In genomic region chr10:115382846-115383643, GRCm38 (mm10) we compare ENCODE assay signal across 8 mouse cellular contexts. TPM values are rescaled to one million over a fixed set of nuclear protein-coding genes. Genes with fewer than 3 reads are reported as not detected.
DNase-seq lines count a peak whose midpoint lies in the region; ATAC-seq and TF ChIP-seq lines count a peak whose summit lies in the region.

No protein-coding gene starts in this region.

- H3K4me1 ChIP-seq in heart, adult 2 months (ENCODE audit: control insufficient read depth, insufficient read depth, low read length) = peaks cover 10% of the 10 kb centered on the region
- no peaks in the 10 kb centered on the region for H3K4me1 ChIP-seq in ES-Bruce4 (ENCODE audit: control insufficient read depth, insufficient read depth, low read length)
- H3K4me1 ChIP-seq in forebrain, embryonic 14.5 days (ENCODE audit: control insufficient read depth, insufficient read depth, low read length) = peaks cover 26% of the 10 kb centered on the region
- peaks cover 20% of the 10 kb centered on the region for H3K4me1 ChIP-seq in liver, embryonic 16.5 days (ENCODE audit: control insufficient read depth, low read depth, low read length)

- TF ChIP-seq CTCF in heart, adult 2 months (IDR thresholded peaks at IDR 0.05) = no peak
- TF ChIP-seq CTCF in ES-Bruce4 (IDR thresholded peaks at IDR 0.05; ENCODE audit: low read depth, low read length) = no peak

- no peak overlapping the region for H3K9ac ChIP-seq in heart, adult 2 months (ENCODE audit: low read depth, low read length)
- H3K9ac ChIP-seq in ES-Bruce4 (ENCODE audit: low read depth, poor library complexity, severe bottlenecking) = peak overlapping the region; percentile 65; the same call in 1 of the 2 replicates
- H3K9ac ChIP-seq in forebrain, embryonic 14.5 days (ENCODE audit: low read length) = peak overlapping the region; percentile 93; the same call in 1 of the 2 replicates
- peak overlapping the region; percentile 75 for H3K9ac ChIP-seq in liver, embryonic 16.5 days (ENCODE audit: low read depth, low read length)

- TF ChIP-seq POLR2A in heart, adult 2 months (IDR thresholded peaks at IDR 0.05; ENCODE audit: insufficient read depth, low read depth, low read length) = no peak
- TF ChIP-seq POLR2A in ES-Bruce4 (IDR thresholded peaks at IDR 0.05; ENCODE audit: insufficient read depth, low read length) = no peak

- no peak for ATAC-seq in forebrain, embryonic 14.5 days
- ATAC-seq in liver, embryonic 16.5 days (ENCODE audit: low read depth) = no peak

- intact Hi-C loops in heart, adult 2 months (cut with DNase I) = loop anchor here (5.0 kb wide), 1 partner anchor 131 kb away; the partner anchor contains the start of gene Tbc1d15
- intact Hi-C loops in heart, postnatal 14 days (cut with DNase I) = no loop called here
- intact Hi-C loops in left cerebral cortex, postnatal 4 days (cut with DNase I) = loop anchor here (5.0 kb wide), 1 partner anchor 66 kb away; the partner anchor contains the start of gene Rab21

- peak overlapping the region; percentile 83 for H3K4me3 ChIP-seq in heart, adult 2 months
- H3K4me3 ChIP-seq in ES-Bruce4 (ENCODE audit: low read depth, low read length) = no peak overlapping the region
- H3K4me3 ChIP-seq in forebrain, embryonic 14.5 days (ENCODE audit: low read depth, low read length) = peak overlapping the region; percentile 93
- H3K4me3 ChIP-seq in liver, embryonic 16.5 days (ENCODE audit: low read depth, low read length) = peak overlapping the region; percentile 85

- peaks cover 2% of the 10 kb centered on the region; the same call in 1 of the 2 replicates for H3K79me2 ChIP-seq in heart, adult 2 months (replicated peaks; ENCODE audit: control insufficient read depth, insufficient read depth, low read length)

- WGBS in heart, adult 2 months = 33% methylated on average over 12 of the region's 12 CpGs
- 3% methylated on average over 12 of the region's 12 CpGs for WGBS in forebrain, embryonic 14.5 days
- WGBS in liver, embryonic 16.5 days (ENCODE audit: insufficient replicate concordance) = 52% methylated on average over 12 of the region's 12 CpGs

- H3K27me3 ChIP-seq in heart, adult 2 months (ENCODE audit: control insufficient read depth, insufficient read depth, low read length) = no peaks in the 10 kb centered on the region
- no peaks in the 10 kb centered on the region for H3K27me3 ChIP-seq in ES-Bruce4 (ENCODE audit: control insufficient read depth, insufficient read depth, low read length, poor library complexity, severe bottlenecking)
- no peaks in the 10 kb centered on the region for H3K27me3 ChIP-seq in forebrain, embryonic 14.5 days (replicated peaks; ENCODE audit: control insufficient read depth, insufficient read depth, low read length)
- no peaks in the 10 kb centered on the region for H3K27me3 ChIP-seq in liver, embryonic 16.5 days (ENCODE audit: control insufficient read depth, insufficient read depth, low read depth, low read length)

- H3K27ac ChIP-seq in heart, adult 2 months = peak overlapping the region; percentile 88
- peak overlapping the region; percentile 69 for H3K27ac ChIP-seq in ES-Bruce4 (ENCODE audit: insufficient read depth, low read length)
- H3K27ac ChIP-seq in forebrain, embryonic 14.5 days (ENCODE audit: low read depth, low read length) = peak overlapping the region; percentile 98
- no peak overlapping the region for H3K27ac ChIP-seq in liver, embryonic 16.5 days (ENCODE audit: low read length)

- no peak for TF ChIP-seq EP300 in heart, adult 2 months (IDR thresholded peaks at IDR 0.05; ENCODE audit: insufficient read depth, low read depth, low read length)
- no peak for TF ChIP-seq EP300 in ES-Bruce4 (IDR thresholded peaks at IDR 0.05; ENCODE audit: insufficient read depth, low read depth, low read length)

- peaks cover 19% of the 10 kb centered on the region for H3K36me3 ChIP-seq in heart, adult 2 months (ENCODE audit: control insufficient read depth, insufficient read depth, low read length)
- H3K36me3 ChIP-seq in ES-Bruce4 (ENCODE audit: control insufficient read depth, insufficient read depth, low read length, poor library complexity, severe bottlenecking) = peaks cover 6% of the 10 kb centered on the region
- H3K36me3 ChIP-seq in forebrain, embryonic 14.5 days (ENCODE audit: control insufficient read depth, insufficient read depth, low read length) = no peaks in the 10 kb centered on the region
- H3K36me3 ChIP-seq in liver, embryonic 16.5 days (ENCODE audit: control insufficient read depth, insufficient read depth) = no peaks in the 10 kb centered on the region

- peak overlapping the region; percentile 64 for H3K4me2 ChIP-seq in forebrain, embryonic 14.5 days (ENCODE audit: low read length)
- H3K4me2 ChIP-seq in liver, embryonic 16.5 days (ENCODE audit: low read depth, low read length) = peak overlapping the region; percentile 63

- H3K9me3 ChIP-seq in ES-Bruce4 (replicated peaks; ENCODE audit: control insufficient read depth, insufficient read depth, low read length, poor library complexity, severe bottlenecking) = no peaks in the 10 kb centered on the region
- no peaks in the 10 kb centered on the region for H3K9me3 ChIP-seq in forebrain, embryonic 14.5 days (replicated peaks; ENCODE audit: control insufficient read depth, low read length)
- H3K9me3 ChIP-seq in liver, embryonic 16.5 days (replicated peaks; ENCODE audit: control insufficient read depth, low read length) = no peaks in the 10 kb centered on the region

- no peak for DNase-seq in heart, adult 2 months
- DNase-seq in heart, postnatal 14 days = no peak
- peak; percentile 84 for DNase-seq in forebrain, embryonic 14.5 days (ENCODE audit: low spot score)
- DNase-seq in testis, postnatal 14 days (ENCODE audit: low spot score) = no peak
- no peak for DNase-seq in spleen, postnatal 14 days (ENCODE audit: low spot score in 2 of 2)
- DNase-seq in left cerebral cortex, postnatal 4 days = no peak

RNA-seq across cellular contexts. Expression of gene Thap2, which starts 1.2 kb away (rescaled TPM):
- 1 to 10 TPM; 7.9 to 9.3 TPM for total RNA-seq in heart, adult 2 months (2021)
- polyA plus RNA-seq in heart, adult 2 months (2012; rRNA removed) = 5.0 and 7.8 TPM in 2 replicates
- 10 to 100 TPM; 10.3 to 11.1 TPM for total RNA-seq in heart, postnatal 14 days (2021)
- 10.1 and 12.9 TPM in 2 replicates for polyA plus RNA-seq in ES-Bruce4 (2011; ENCODE audit: insufficient read depth, insufficient read length, low read depth, missing spikeins)
- 17.9 and 23.5 TPM in 2 replicates for polyA plus RNA-seq in forebrain, embryonic 14.5 days (2014; fragmentation: Nextera tagmentation; extraction: Ambion mirVana)
- 5.5 and 5.6 TPM in 2 replicates for polyA plus RNA-seq in liver, embryonic 16.5 days (2015; fragmentation: Nextera tagmentation; extraction: Ambion mirVana)
- total RNA-seq in left cerebral cortex, postnatal 4 days (2021) = 10 to 100 TPM; 13.0 to 18.3 TPM

RNA-seq across cellular contexts. Expression of gene Zfc3h1, which starts 1.7 kb away (rescaled TPM):
- 10 to 100 TPM; 13.3 TPM for total RNA-seq in heart, adult 2 months (2021)
- 13.7 and 29.3 TPM in 2 replicates for polyA plus RNA-seq in heart, adult 2 months (2012; rRNA removed)
- 10 to 100 TPM; 21.8 to 25.4 TPM for total RNA-seq in heart, postnatal 14 days (2021)
- polyA plus RNA-seq in ES-Bruce4 (2011; ENCODE audit: insufficient read depth, insufficient read length, low read depth, missing spikeins) = 100 and 107 TPM in 2 replicates
- 16.8 and 18.6 TPM in 2 replicates for polyA plus RNA-seq in forebrain, embryonic 14.5 days (2014; fragmentation: Nextera tagmentation; extraction: Ambion mirVana)
- 5.9 and 6.8 TPM in 2 replicates for polyA plus RNA-seq in liver, embryonic 16.5 days (2015; fragmentation: Nextera tagmentation; extraction: Ambion mirVana)
- total RNA-seq in left cerebral cortex, postnatal 4 days (2021) = 10 to 100 TPM; 43.4 to 46.7 TPM

RNA-seq across cellular contexts. Expression of gene Tmem19, which starts 20.7 kb away (rescaled TPM):
- 10 to 100 TPM; 12.1 to 15.1 TPM for total RNA-seq in heart, adult 2 months (2021)
- polyA plus RNA-seq in heart, adult 2 months (2012; rRNA removed) = 8.6 and 11.5 TPM in 2 replicates
- total RNA-seq in heart, postnatal 14 days (2021) = 10 to 100 TPM; 14.9 to 17.7 TPM
- 28.3 and 29.1 TPM in 2 replicates for polyA plus RNA-seq in ES-Bruce4 (2011; ENCODE audit: insufficient read depth, insufficient read length, low read depth, missing spikeins)
- 43.6 and 44.9 TPM in 2 replicates for polyA plus RNA-seq in forebrain, embryonic 14.5 days (2014; fragmentation: Nextera tagmentation; extraction: Ambion mirVana)
- polyA plus RNA-seq in liver, embryonic 16.5 days (2015; fragmentation: Nextera tagmentation; extraction: Ambion mirVana) = 9.5 and 9.9 TPM in 2 replicates
- total RNA-seq in left cerebral cortex, postnatal 4 days (2021) = 10 to 100 TPM; 40.6 to 45.3 TPM
